Mouse (Mus musculus) heart, embryonic 15.5 days (tissue): ENCODE data around the gene Itga3. TPM values are rescaled to one million over a fixed set of nuclear protein-coding genes. Genes with fewer than 3 reads are reported as not detected.
A peak's percentile ranks its signal among the peaks of the same experiment; 100 is the strongest.
"Not testable (repeated sequence)": the region's sequence is repeated elsewhere in the genome, so short reads cannot be mapped to it uniquely, and the experiment has no call there.

Experiments used
- ATAC-seq: fragments of 200-750 bp; cut with Nextera tagmentation; replicated peaks from 2 replicates; pipeline ENCODE4 v1.8.0; 2017; ENCODE audit warnings: low read depth, moderate TSS enrichment; ENCODE audit not compliant: insufficient number of reproducible peaks, insufficient read depth, low FRiP score
- H3K27ac ChIP-seq: fragments of 300-500 bp; sonication (generic); 2 replicates; pipeline ENCODE4 v1.5.1; 2015; ENCODE audit warnings: mild to moderate bottlenecking, inconsistent platforms
- H3K27me3 ChIP-seq: fragments of 300-500 bp; sonication (generic); 2 replicates; pipeline ENCODE4 v1.6.1; 2015; ENCODE audit warnings: inconsistent platforms
- H3K36me3 ChIP-seq: fragments of 300-500 bp; sonication (generic); 2 replicates; pipeline ENCODE4 v1.6.1; 2015; ENCODE audit warnings: mild to moderate bottlenecking, inconsistent platforms
- H3K4me1 ChIP-seq: fragments of 300-500 bp; sonication (generic); replicated peaks from 2 replicates; pipeline ENCODE4 v1.6.1; 2015; ENCODE audit warnings: inconsistent platforms
- H3K4me2 ChIP-seq: fragments of 300-500 bp; sonication (generic); 2 replicates; pipeline ENCODE4 v1.6.1; 2015; ENCODE audit warnings: inconsistent platforms, mild to moderate bottlenecking, moderate library complexity
- H3K4me3 ChIP-seq: fragments of 300-500 bp; sonication (generic); 2 replicates; pipeline ENCODE4 v1.5.1; 2015; ENCODE audit warnings: mild to moderate bottlenecking, inconsistent platforms
- H3K9ac ChIP-seq: fragments of 300-500 bp; sonication (generic); 2 replicates; pipeline ENCODE4 v1.6.1; 2015; ENCODE audit warnings: mild to moderate bottlenecking, inconsistent platforms
- H3K9me3 ChIP-seq: fragments of 300-500 bp; sonication (generic); replicated peaks from 2 replicates; pipeline ENCODE4 v1.6.1; 2016; ENCODE audit warnings: inconsistent platforms
- WGBS: fragments of 180-500 bp; shearing (Covaris S2); methylation state at CpG from one replicate; pipeline ENCODE4 v1.1.7; 2015; ENCODE audit warnings: mixed read lengths; 5-methylcytosine and 5-hydroxymethylcytosine counted together
- polyA plus RNA-seq: library from polyadenylated mRNA; unstranded; fragments of >200 nt; fragmentation: Nextera tagmentation; extraction: Ambion mirVana; gene quantifications from 2 replicates; pipeline ENCODE4 v1.2.1, GENCODE M21; 2015

Itga3 gene
- polyA plus RNA-seq, 1 experiment from 2014 or later: 9.7 TPM

DNA sequence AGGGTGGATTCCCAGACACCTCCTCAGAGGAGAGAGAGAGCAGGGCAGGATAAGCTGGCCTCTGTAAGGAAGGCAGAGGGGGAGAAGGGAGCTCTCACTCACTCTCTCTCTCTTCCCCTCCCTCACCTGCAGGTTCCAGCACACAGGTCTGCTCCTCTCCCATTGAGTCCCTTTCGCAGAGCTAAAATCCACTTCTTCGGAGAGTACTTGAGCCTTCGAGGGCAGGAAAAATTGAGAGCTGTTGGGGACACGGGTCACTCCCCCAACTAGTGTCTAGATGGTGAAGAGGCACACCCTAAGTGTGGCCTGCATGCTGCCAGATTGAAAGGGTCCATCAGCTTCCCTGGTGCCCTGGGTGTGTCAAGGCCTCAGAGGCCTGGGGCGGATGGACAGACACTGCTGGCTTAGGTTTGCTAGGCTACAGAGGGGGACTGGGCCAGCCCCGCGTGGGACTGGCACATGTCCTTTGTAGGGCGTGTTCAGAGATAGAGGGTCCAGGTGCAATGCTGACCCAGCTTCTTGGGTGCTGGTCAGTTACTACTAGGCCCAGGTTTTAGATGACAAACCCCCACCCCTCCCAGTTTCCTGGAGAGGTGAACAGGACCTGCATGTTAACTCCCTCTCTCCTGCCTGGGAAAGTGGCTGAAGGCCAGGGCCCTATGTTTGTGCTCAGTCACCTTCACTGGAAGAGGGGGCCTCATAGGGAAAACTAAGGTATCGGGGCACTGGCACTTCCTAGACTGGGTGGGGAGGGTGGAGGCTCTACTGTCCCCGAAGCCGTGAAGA lies 51.2 kb downstream of the Itga3 start:
- Histone ChIP-seq H3K27me3 (no peaks in the 10 kb centered on the region), H3K27ac (peak overlapping the region; percentile 31; the same call in 1 of the 2 replicates), H3K36me3 (peaks cover 43% of the 10 kb centered on the region; the same call in 1 of the 2 replicates), H3K4me2 (no peak overlapping the region), H3K9me3 (no peaks in the 10 kb centered on the region), H3K4me1 (0 out of 2 replicates have a peak, but pooled peaks cover 5% of the 10 kb centered on the region), H3K9ac (0 out of 2 replicates have a peak overlapping the region, but pooled peaks have one; percentile 11), H3K4me3 (no peak overlapping the region)
- 82% methylated on average over 11 of the region's 11 CpGs for WGBS
- ATAC-seq: no peak

GRCm38 (mm10) chr11:95024439-95025184 lies 52.0 kb downstream of the Itga3 start:
- Histone ChIP-seq H3K9ac (no peak overlapping the region), H3K4me3 (no peak overlapping the region), H3K4me2 (no peak overlapping the region), H3K36me3 (peaks cover 39% of the 10 kb centered on the region; the same call in 1 of the 2 replicates), H3K27me3 (peaks cover 6% of the 10 kb centered on the region), H3K9me3 (no peaks in the 10 kb centered on the region), H3K4me1 (0 out of 2 replicates have a peak, but pooled peaks cover 5% of the 10 kb centered on the region), H3K27ac (peak overlapping the region; percentile 31; the same call in 1 of the 2 replicates)
- no peak for ATAC-seq
- 65% methylated on average over 29 of the region's 29 CpGs for WGBS

DNA sequence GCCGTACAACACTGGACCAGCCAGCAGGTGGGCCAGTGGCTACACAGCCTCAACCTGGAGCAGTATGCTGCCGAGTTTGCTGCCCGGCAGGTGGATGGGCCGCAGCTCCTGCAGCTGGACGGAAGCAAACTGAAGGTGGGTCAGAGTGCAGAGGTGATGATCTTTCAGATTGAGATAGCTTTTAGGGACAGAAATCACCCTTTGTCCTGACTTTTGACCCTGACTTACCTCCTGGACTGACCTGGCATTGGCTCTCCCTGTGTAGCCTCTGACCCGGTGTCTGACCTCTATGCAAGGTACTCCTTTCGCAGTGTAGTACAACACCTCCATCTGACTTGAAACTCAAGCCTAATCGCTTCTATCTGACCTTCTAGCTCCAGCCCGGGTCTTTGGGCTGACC lies 53.1 kb downstream of the Itga3 start:
- no peak overlapping the region for H3K4me2 ChIP-seq
- 92% methylated on average over 9 of the region's 9 CpGs for WGBS
- H3K4me3 ChIP-seq: no peak overlapping the region
- no peak for ATAC-seq
- H3K4me1 ChIP-seq: 0 out of 2 replicates have a peak, but pooled peaks cover 5% of the 10 kb centered on the region
- H3K9ac ChIP-seq: no peak overlapping the region
- H3K9me3 ChIP-seq: no peaks in the 10 kb centered on the region
- H3K36me3 ChIP-seq: peaks cover 36% of the 10 kb centered on the region; the same call in 1 of the 2 replicates
- H3K27ac ChIP-seq: no peak overlapping the region
- peaks cover 13% of the 10 kb centered on the region for H3K27me3 ChIP-seq

DNA sequence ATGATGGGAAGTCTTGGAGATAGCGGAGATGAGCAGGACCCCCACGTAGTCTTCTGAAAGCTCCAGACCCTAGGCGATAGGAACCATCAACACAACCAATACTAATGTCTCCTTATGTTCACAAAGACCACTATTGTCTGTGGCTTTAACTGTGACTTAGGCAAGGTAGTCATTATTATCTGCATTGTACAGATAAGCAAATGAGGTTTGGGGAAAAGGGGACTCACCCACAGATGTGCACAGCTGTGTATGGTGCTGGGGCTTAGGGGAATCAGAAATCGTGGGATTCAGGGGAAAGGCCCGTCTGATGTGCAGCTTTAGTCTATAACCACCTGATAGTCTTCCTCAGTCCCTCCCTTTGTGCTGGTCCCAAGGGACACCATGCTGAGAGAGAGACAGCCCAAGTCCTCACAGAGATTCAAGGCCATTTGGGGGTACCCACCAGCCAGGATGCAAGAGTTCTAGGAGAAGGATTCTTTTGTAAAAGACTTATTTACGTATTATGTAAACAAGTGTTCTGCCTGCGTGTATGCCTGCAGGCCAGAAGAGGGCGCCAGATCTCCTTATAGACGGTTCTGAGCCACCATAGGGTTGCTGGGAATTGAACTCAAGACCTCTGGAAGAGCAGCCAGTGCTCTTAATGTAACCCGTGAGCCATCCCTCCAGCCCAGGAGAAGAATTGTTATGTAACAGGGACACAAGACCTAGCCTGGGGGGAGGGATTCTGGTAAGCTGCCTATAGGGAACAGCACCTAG lies 54.2 kb downstream of the Itga3 start:
- Histone ChIP-seq H3K36me3 (peaks cover 27% of the 10 kb centered on the region; the same call in 1 of the 2 replicates), H3K4me3 (no peak overlapping the region), H3K27ac (no peak overlapping the region), H3K27me3 (peaks cover 13% of the 10 kb centered on the region), H3K4me2 (no peak overlapping the region), H3K9ac (no peak overlapping the region), H3K4me1 (0 out of 2 replicates have a peak, but pooled peaks cover 5% of the 10 kb centered on the region), H3K9me3 (no peaks in the 10 kb centered on the region)
- ATAC-seq: no peak
- WGBS: 78% methylated on average over 10 of the region's 10 CpGs

- 62% methylated on average over 3 of the region's 3 CpGs for WGBS
- Histone ChIP-seq H3K4me1 (peaks cover 29% of the 10 kb centered on the region), H3K4me2 (no peak overlapping the region)
Observed at GRCm38 (mm10) chr11:95015484-95015883, 61.1 kb downstream of the Itga3 start.

GRCm38 (mm10) chr11:95012487-95012886 lies 64.1 kb downstream of the Itga3 start:
- no peaks in the 10 kb centered on the region for H3K27me3 ChIP-seq
- H3K9me3 ChIP-seq: no peaks in the 10 kb centered on the region
- no peak overlapping the region for H3K4me2 ChIP-seq
- no peak for ATAC-seq
- no peak overlapping the region for H3K4me3 ChIP-seq
- H3K4me1 ChIP-seq: peaks cover 44% of the 10 kb centered on the region
- H3K36me3 ChIP-seq: no peaks in the 10 kb centered on the region
- H3K9ac ChIP-seq: no peak overlapping the region
- 28% methylated on average over 3 of the region's 3 CpGs for WGBS
- H3K27ac ChIP-seq: no peak overlapping the region

More at GRCm38 (mm10) chr11:95015484-95015883, 61.1 kb downstream of the Itga3 start:
- no peak overlapping the region for H3K9ac ChIP-seq
- H3K9me3 ChIP-seq: no peaks in the 10 kb centered on the region
- no peak overlapping the region for H3K4me3 ChIP-seq
- peaks cover 13% of the 10 kb centered on the region for H3K27me3 ChIP-seq
- H3K27ac ChIP-seq: no peak overlapping the region
- no peak; the same call in 1 of the 2 replicates for ATAC-seq
- H3K36me3 ChIP-seq: no peaks in the 10 kb centered on the region

- Histone ChIP-seq H3K4me3 (peak overlapping the region; percentile 30; the same call in 1 of the 2 replicates), H3K9ac (no peak overlapping the region), H3K4me1 (peaks cover 45% of the 10 kb centered on the region), H3K27ac (peak overlapping the region; percentile 39), H3K36me3 (no peaks in the 10 kb centered on the region), H3K27me3 (no peaks in the 10 kb centered on the region), H3K9me3 (no peaks in the 10 kb centered on the region), H3K4me2 (peak overlapping the region; percentile 91; the same call in 1 of the 2 replicates)
- 34% methylated on average over 3 of the region's 3 CpGs for WGBS
- ATAC-seq: no peak
Observed at GRCm38 (mm10) chr11:95012075-95012474, 64.5 kb downstream of the Itga3 start.

- ATAC-seq: no peak
- Histone ChIP-seq H3K4me1 (peaks cover 51% of the 10 kb centered on the region), H3K4me2 (peak overlapping the region; percentile 91; the same call in 1 of the 2 replicates), H3K36me3 (no peaks in the 10 kb centered on the region), H3K4me3 (peak overlapping the region; percentile 30), H3K27me3 (no peaks in the 10 kb centered on the region), H3K9me3 (no peaks in the 10 kb centered on the region), H3K9ac (0 out of 2 replicates have a peak overlapping the region, but pooled peaks have one; percentile 6), H3K27ac (peak overlapping the region; percentile 39)
- 27% methylated on average over 1 of the region's 1 CpGs for WGBS
Observed at GRCm38 (mm10) chr11:95011416-95011815, 65.2 kb downstream of the Itga3 start.

GRCm38 (mm10) chr11:95010841-95011403 lies 65.7 kb downstream of the Itga3 start:
- not testable (repeated sequence) for H3K9ac ChIP-seq, H3K27me3 ChIP-seq

DNA sequence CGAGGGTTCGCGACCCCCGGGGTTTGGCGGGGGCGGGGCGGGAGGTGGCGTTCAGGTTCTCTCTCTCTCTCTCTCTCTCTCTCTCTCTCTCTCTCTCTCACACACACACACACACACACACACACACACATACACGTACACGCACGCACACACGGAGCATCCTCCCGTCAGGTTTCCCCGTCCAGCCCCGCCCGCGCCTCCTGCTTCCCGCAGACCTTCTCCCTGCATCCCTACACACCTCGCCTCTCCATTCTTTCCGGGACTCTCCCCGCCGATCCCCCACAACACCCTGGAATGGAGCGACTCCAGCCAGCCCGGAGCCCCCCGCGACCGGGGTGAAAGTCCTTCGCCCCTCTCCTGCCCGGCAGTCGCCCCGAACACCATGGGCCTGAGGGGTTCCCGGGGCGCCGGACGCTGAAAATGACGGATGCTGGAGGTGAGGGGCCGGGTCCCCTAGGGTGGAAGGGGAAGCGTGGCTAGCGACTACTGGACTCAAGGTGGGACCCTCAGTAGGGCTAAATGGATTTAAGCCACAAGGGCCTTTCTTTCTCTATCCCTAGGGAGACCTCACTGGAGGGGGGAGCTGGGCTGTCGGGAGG lies 66.4 kb downstream of the Itga3 start:
- peak overlapping the region; percentile 67 for H3K4me3 ChIP-seq
- H3K9ac ChIP-seq: peak overlapping the region; percentile 74
- H3K27me3 ChIP-seq: no peaks in the 10 kb centered on the region
- H3K27ac ChIP-seq: peak overlapping the region; percentile 80
- 2% methylated on average over 33 of the region's 40 CpGs for WGBS
- peaks cover 50% of the 10 kb centered on the region for H3K4me1 ChIP-seq
- H3K36me3 ChIP-seq: peaks cover 5% of the 10 kb centered on the region; the same call in 1 of the 2 replicates
- H3K9me3 ChIP-seq: no peaks in the 10 kb centered on the region
- peak; percentile 38; the same call in 1 of the 2 replicates for ATAC-seq
- H3K4me2 ChIP-seq: peak overlapping the region; percentile 91

More at GRCm38 (mm10) chr11:95010841-95011403, 65.7 kb downstream of the Itga3 start:
- peak overlapping the region; percentile 67 for H3K4me3 ChIP-seq
- not testable (repeated sequence) for ATAC-seq, H3K36me3 ChIP-seq, H3K9me3 ChIP-seq, H3K27ac ChIP-seq
- H3K4me1 ChIP-seq: peaks cover 55% of the 10 kb centered on the region
- peak overlapping the region; percentile 91 for H3K4me2 ChIP-seq
- 14% methylated on average over 4 of the region's 4 CpGs for WGBS
